Mouse (Mus musculus) urinary bladder, adult 2 months (tissue): ENCODE results near the gene Alpk1. TPM values are rescaled to one million over a fixed set of nuclear protein-coding genes. Genes with fewer than 3 reads are reported as not detected.

ENCODE experiments used
- DNase-seq: peaks from one replicate; pipeline ENCODE4 v3.0.0; 2022; ENCODE audit warnings: low spot score
- polyA plus RNA-seq: library from polyadenylated mRNA; depleted of rRNA; stranded (reverse); fragments of >200 nt; gene quantifications from 2 replicates; pipeline ENCODE4 v1.2.3, GENCODE M21; 2012

Gene Alpk1
- polyA plus RNA-seq, 1 experiment, result 20.4 TPM

- no peak for DNase-seq
Measured at GRCm38 (mm10) chr3:127743614-127744365, 36.5 kb downstream of the Alpk1 start.

GRCm38 (mm10) chr3:127741473-127741872, 38.9 kb downstream of the Alpk1 start:
- no peak for DNase-seq

- no peak for DNase-seq
Measured at GRCm38 (mm10) chr3:127737876-127738275, 42.5 kb downstream of the Alpk1 start.

- DNase-seq, result no peak
Measured at GRCm38 (mm10) chr3:127735395-127735794, 44.9 kb downstream of the Alpk1 start.

- no peak for DNase-seq
Measured at GRCm38 (mm10) chr3:127729513-127730137, 50.7 kb downstream of the Alpk1 start.

DNA sequence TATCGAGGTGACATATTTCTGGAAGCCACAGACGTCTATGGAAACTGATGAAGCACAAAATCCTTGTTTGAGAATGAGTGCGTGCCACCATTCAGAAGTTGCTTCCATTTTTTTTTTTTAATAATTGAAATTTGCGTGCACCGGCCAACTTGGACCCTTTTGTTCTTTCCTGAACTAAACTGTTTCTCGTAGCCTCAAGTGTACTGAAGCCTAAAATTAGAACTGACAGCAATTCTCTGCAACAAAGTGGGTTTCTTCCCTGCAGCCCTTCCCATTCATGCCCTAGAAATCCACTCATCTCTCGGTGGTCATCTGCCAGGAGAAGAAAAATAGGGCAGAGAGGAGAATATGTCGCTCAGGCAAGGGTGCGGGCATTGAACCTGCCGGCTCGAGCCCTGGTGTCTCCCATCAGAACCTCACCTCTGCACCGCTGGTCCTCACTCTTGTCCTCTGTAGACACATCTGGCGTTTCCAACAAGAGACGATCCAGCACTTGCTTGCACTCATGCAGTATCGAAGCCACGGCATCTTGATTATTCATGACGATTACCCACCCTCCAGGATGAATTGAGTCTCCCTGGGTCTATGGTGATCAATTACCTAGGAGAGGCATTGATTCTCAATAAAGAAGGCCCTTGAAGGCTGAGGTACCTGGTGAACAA, 51.3 kb downstream of the Alpk1 start:
- no peak for DNase-seq

DNA sequence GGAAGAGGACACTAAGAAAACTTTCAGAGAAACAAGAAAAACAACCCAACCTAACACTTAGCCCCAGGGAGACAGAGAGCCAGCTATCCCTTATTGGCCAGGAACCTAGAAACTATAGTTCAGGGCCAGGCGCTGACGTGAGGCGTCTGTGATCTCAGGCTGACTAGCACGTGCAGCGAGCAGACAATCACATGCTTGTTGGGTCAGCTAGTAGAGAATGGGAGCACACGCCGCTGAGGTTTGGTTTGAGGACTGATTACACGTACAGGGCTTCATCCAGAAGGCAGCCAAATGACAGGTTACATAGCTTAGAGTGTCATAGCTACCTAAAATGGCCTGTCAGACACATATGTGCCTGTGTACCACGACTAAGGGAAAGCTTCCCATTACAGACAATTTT, 52.3 kb downstream of the Alpk1 start:
- DNase-seq, result no peak

GRCm38 (mm10) chr3:127720948-127721347, 59.4 kb downstream of the Alpk1 start:
- no peak for DNase-seq

GRCm38 (mm10) chr3:127720050-127720449, 60.3 kb downstream of the Alpk1 start:
- no peak for DNase-seq

GRCm38 (mm10) chr3:127719601-127720000, 60.7 kb downstream of the Alpk1 start:
- no peak for DNase-seq

- no peak for DNase-seq
Measured at GRCm38 (mm10) chr3:127716759-127717158, 63.6 kb downstream of the Alpk1 start.

DNA sequence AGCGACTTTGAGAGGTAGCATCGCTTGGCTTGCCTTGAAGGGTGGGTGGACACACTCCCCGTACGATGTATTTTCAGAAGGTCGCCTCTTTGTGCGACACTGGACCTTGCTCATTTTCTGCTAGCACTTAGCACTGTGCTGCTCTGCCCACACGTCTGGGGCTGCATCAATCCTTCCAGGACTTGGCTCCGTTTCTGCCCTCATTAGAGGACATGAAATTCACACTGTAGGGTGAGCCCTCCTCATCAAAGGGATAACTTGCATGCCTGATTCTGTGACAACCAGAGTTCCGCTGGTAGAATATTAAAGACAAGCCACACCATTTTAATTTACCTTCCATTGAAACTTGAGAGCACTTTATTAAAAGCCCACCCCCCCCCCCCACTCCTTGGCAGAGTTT, 67.2 kb downstream of the Alpk1 start:
- no peak for DNase-seq

DNA sequence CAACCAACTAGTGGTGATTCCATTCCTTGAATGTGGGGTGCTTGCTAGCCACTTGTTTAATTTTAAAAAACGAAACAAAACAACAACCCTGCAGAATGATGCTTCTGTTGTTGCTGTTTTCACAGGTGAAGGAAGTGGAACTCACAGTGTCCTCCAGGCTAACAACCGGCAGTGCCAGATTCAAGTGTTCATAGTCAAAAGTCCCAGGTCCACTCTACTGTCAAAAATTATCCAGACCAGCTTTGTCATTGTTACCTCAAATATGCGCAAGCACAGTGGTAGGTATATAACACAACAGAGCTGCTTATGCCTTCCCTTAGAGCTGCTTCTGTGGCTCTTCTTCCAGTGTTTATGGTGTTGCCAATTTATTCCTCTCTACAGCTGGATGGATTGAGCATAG, 68.8 kb downstream of the Alpk1 start:
- no peak for DNase-seq

GRCm38 (mm10) chr3:127707089-127707485, 73.2 kb downstream of the Alpk1 start:
- no peak for DNase-seq

- no peak for DNase-seq
Measured at GRCm38 (mm10) chr3:127706445-127707088, 73.8 kb downstream of the Alpk1 start.

- no peak for DNase-seq
Measured at GRCm38 (mm10) chr3:127705515-127706444, 74.5 kb downstream of the Alpk1 start.

GRCm38 (mm10) chr3:127705139-127705514, 75.2 kb downstream of the Alpk1 start:
- DNase-seq, result no peak

GRCm38 (mm10) chr3:127701196-127701825, 79.0 kb downstream of the Alpk1 start:
- DNase-seq, result no peak

DNA sequence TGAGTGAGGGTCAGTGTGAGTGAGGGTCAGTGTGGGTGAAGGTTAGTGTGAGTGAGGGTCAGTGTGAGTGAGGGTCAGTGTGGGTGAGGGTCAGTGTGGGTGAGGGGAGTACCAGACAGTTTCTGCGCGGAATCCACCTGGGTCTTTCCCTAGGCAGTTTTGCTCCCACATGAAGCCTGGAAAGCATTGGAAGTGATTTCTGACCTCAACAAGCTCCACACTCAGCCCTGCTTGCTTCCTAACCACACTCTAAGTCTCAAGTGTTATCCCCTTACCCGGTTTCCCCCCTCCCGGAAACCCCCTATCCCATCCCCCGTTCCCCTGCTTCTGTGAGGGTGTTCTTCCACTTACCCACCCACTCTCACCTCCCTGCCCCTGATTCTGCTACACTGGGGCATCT, 81.7 kb downstream of the Alpk1 start:
- DNase-seq, result no peak

DNA sequence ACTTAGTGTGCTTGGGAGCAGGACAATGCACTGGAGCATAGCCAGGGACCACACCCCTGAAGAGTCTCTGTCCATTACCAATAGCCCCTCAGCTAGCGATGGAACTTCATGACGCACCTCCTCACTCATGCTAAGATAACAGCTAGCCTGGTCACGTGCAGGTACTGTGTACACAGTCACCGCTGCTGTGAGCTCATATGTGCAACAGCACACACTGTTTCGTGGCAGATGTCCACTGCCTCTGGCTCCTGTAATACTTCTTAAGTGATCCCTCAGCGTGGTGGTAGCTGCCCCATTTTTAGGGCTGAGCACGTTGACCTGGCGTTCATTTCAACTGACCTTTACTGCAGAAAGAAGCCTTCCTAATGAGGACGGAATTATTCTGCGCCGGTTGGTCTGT, 83.8 kb downstream of the Alpk1 start:
- DNase-seq, result no peak
